Mouse (Mus musculus): ENCODE results near the gene Bmp7. TPM values are rescaled to one million over a fixed set of nuclear protein-coding genes. Genes with fewer than 3 reads are reported as not detected.

The Bmp7 gene
- polyA plus RNA-seq, 1 experiment from 2014 or later, result 16.9 TPM

- Histone ChIP-seq H3K9ac (no peak overlapping the region), H3K27ac (replicated peaks) (no peak overlapping the region), H3K4me2 (no peak overlapping the region), H3K36me3 (no peaks in the 10 kb centered on the region), H3K27me3 (peaks cover 8% of the 10 kb centered on the region), H3K4me3 (no peak overlapping the region), H3K4me1 (replicated peaks) (peaks cover 16% of the 10 kb centered on the region; the same call in 1 of the 2 replicates), H3K9me3 (no peaks in the 10 kb centered on the region)
- ATAC-seq (ENCODE audit: low read depth), result no peak
- 88% methylated on average over 5 of the region's 5 CpGs for WGBS
Measured at GRCm38 (mm10) chr2:172927643-172928042, 12.5 kb downstream of the Bmp7 start.

GRCm38 (mm10) chr2:172926311-172926710 is 13.8 kb downstream of the Bmp7 start:
- no peak overlapping the region for H3K4me3 ChIP-seq
- H3K9ac ChIP-seq, result no peak overlapping the region
- H3K36me3 ChIP-seq, result no peaks in the 10 kb centered on the region
- peaks cover 11% of the 10 kb centered on the region; the same call in 1 of the 2 replicates for H3K4me1 ChIP-seq (replicated peaks)
- peaks cover 8% of the 10 kb centered on the region for H3K27me3 ChIP-seq
- WGBS, result 76% methylated on average over 4 of the region's 4 CpGs
- H3K27ac ChIP-seq (replicated peaks), result no peak overlapping the region
- H3K4me2 ChIP-seq, result no peak overlapping the region
- no peaks in the 10 kb centered on the region for H3K9me3 ChIP-seq
- ATAC-seq (ENCODE audit: low read depth), result no peak

GRCm38 (mm10) chr2:172924961-172925360 is 15.2 kb downstream of the Bmp7 start:
- Histone ChIP-seq H3K9ac (no peak overlapping the region), H3K27me3 (no peaks in the 10 kb centered on the region; the same call in 1 of the 2 replicates), H3K27ac (replicated peaks) (no peak overlapping the region), H3K4me3 (no peak overlapping the region), H3K36me3 (no peaks in the 10 kb centered on the region), H3K4me1 (replicated peaks) (peaks cover 11% of the 10 kb centered on the region; the same call in 1 of the 2 replicates), H3K9me3 (no peaks in the 10 kb centered on the region), H3K4me2 (no peak overlapping the region)
- no peak for ATAC-seq (ENCODE audit: low read depth)
- WGBS, result 21% methylated on average over 6 of the region's 6 CpGs

GRCm38 (mm10) chr2:172923198-172923597 is 16.9 kb downstream of the Bmp7 start:
- Histone ChIP-seq H3K4me1 (replicated peaks) (peaks cover 9% of the 10 kb centered on the region; the same call in 1 of the 2 replicates), H3K27me3 (no peaks in the 10 kb centered on the region; the same call in 1 of the 2 replicates), H3K9me3 (no peaks in the 10 kb centered on the region), H3K4me3 (no peak overlapping the region), H3K9ac (no peak overlapping the region), H3K27ac (replicated peaks) (no peak overlapping the region), H3K4me2 (no peak overlapping the region), H3K36me3 (no peaks in the 10 kb centered on the region)
- 92% methylated on average over 7 of the region's 7 CpGs for WGBS
- ATAC-seq (ENCODE audit: low read depth), result no peak

GRCm38 (mm10) chr2:172922597-172922996 is 17.5 kb downstream of the Bmp7 start:
- Histone ChIP-seq H3K4me1 (replicated peaks) (peaks cover 9% of the 10 kb centered on the region; the same call in 1 of the 2 replicates), H3K9me3 (no peaks in the 10 kb centered on the region), H3K27me3 (no peaks in the 10 kb centered on the region; the same call in 1 of the 2 replicates), H3K4me3 (no peak overlapping the region), H3K9ac (no peak overlapping the region), H3K36me3 (no peaks in the 10 kb centered on the region), H3K27ac (replicated peaks) (no peak overlapping the region), H3K4me2 (no peak overlapping the region)
- WGBS, result 63% methylated on average over 5 of the region's 5 CpGs
- ATAC-seq (ENCODE audit: low read depth), result no peak

- Histone ChIP-seq H3K27ac (replicated peaks) (no peak overlapping the region), H3K27me3 (no peaks in the 10 kb centered on the region), H3K9me3 (no peaks in the 10 kb centered on the region), H3K4me1 (replicated peaks) (peaks cover 22% of the 10 kb centered on the region), H3K9ac (no peak overlapping the region), H3K4me3 (no peak overlapping the region), H3K4me2 (no peak overlapping the region), H3K36me3 (no peaks in the 10 kb centered on the region)
- ATAC-seq (ENCODE audit: low read depth), result no peak
- 86% methylated on average over 14 of the region's 14 CpGs for WGBS
Measured at GRCm38 (mm10) chr2:172914018-172914417, 26.1 kb downstream of the Bmp7 start.

GRCm38 (mm10) chr2:172911715-172912114 is 28.4 kb downstream of the Bmp7 start:
- H3K4me3 ChIP-seq, result no peak overlapping the region
- H3K27ac ChIP-seq (replicated peaks), result no peak overlapping the region
- H3K9me3 ChIP-seq, result no peaks in the 10 kb centered on the region
- no peak for ATAC-seq (ENCODE audit: low read depth)
- peaks cover 25% of the 10 kb centered on the region for H3K4me1 ChIP-seq (replicated peaks)
- no peak overlapping the region for H3K9ac ChIP-seq
- H3K4me2 ChIP-seq, result no peak overlapping the region
- 46% methylated on average over 5 of the region's 5 CpGs for WGBS
- no peaks in the 10 kb centered on the region for H3K27me3 ChIP-seq
- H3K36me3 ChIP-seq, result no peaks in the 10 kb centered on the region

GRCm38 (mm10) chr2:172911157-172911556 is 29.0 kb downstream of the Bmp7 start:
- no peaks in the 10 kb centered on the region for H3K9me3 ChIP-seq
- H3K27me3 ChIP-seq, result no peaks in the 10 kb centered on the region
- no peak overlapping the region for H3K4me2 ChIP-seq
- H3K27ac ChIP-seq (replicated peaks), result no peak overlapping the region
- H3K36me3 ChIP-seq, result no peaks in the 10 kb centered on the region
- WGBS, result 70% methylated on average over 6 of the region's 6 CpGs
- H3K4me3 ChIP-seq, result no peak overlapping the region
- ATAC-seq (ENCODE audit: low read depth), result no peak
- peaks cover 25% of the 10 kb centered on the region for H3K4me1 ChIP-seq (replicated peaks)
- no peak overlapping the region for H3K9ac ChIP-seq

- H3K27me3 ChIP-seq, result no peaks in the 10 kb centered on the region
- H3K4me1 ChIP-seq (replicated peaks), result peaks cover 25% of the 10 kb centered on the region
- no peaks in the 10 kb centered on the region for H3K9me3 ChIP-seq
- no peaks in the 10 kb centered on the region for H3K36me3 ChIP-seq
- no peak overlapping the region for H3K27ac ChIP-seq (replicated peaks)
- no peak for ATAC-seq (ENCODE audit: low read depth)
- H3K9ac ChIP-seq, result no peak overlapping the region
- H3K4me3 ChIP-seq, result no peak overlapping the region
- WGBS, result 33% methylated on average over 6 of the region's 6 CpGs
- no peak overlapping the region for H3K4me2 ChIP-seq
Measured at GRCm38 (mm10) chr2:172909463-172909862, 30.7 kb downstream of the Bmp7 start.

- Histone ChIP-seq H3K36me3 (no peaks in the 10 kb centered on the region), H3K4me2 (no peak overlapping the region), H3K9me3 (no peaks in the 10 kb centered on the region), H3K4me3 (no peak overlapping the region), H3K27me3 (no peaks in the 10 kb centered on the region), H3K27ac (replicated peaks) (no peak overlapping the region), H3K4me1 (replicated peaks) (peaks cover 18% of the 10 kb centered on the region), H3K9ac (no peak overlapping the region)
- no peak for ATAC-seq (ENCODE audit: low read depth)
- WGBS, result 81% methylated on average over 9 of the region's 9 CpGs
Measured at GRCm38 (mm10) chr2:172906146-172906545, 34.0 kb downstream of the Bmp7 start.

- H3K36me3 ChIP-seq, result no peaks in the 10 kb centered on the region
- H3K4me1 ChIP-seq (replicated peaks), result peaks cover 17% of the 10 kb centered on the region
- H3K27me3 ChIP-seq, result no peaks in the 10 kb centered on the region
- no peak overlapping the region for H3K27ac ChIP-seq (replicated peaks)
- H3K9ac ChIP-seq, result no peak overlapping the region
- 90% methylated on average over 5 of the region's 5 CpGs for WGBS
- H3K9me3 ChIP-seq, result no peaks in the 10 kb centered on the region
- no peak overlapping the region for H3K4me2 ChIP-seq
- ATAC-seq (ENCODE audit: low read depth), result no peak
- no peak overlapping the region for H3K4me3 ChIP-seq
Measured at GRCm38 (mm10) chr2:172905057-172905456, 35.1 kb downstream of the Bmp7 start.

- WGBS, result 84% methylated on average over 6 of the region's 6 CpGs
- Histone ChIP-seq H3K9me3 (no peaks in the 10 kb centered on the region), H3K9ac (no peak overlapping the region), H3K27ac (replicated peaks) (no peak overlapping the region), H3K4me1 (replicated peaks) (peaks cover 12% of the 10 kb centered on the region), H3K27me3 (no peaks in the 10 kb centered on the region), H3K4me3 (no peak overlapping the region), H3K4me2 (no peak overlapping the region), H3K36me3 (no peaks in the 10 kb centered on the region)
- ATAC-seq (ENCODE audit: low read depth), result no peak
Measured at GRCm38 (mm10) chr2:172904614-172905013, 35.5 kb downstream of the Bmp7 start.

GRCm38 (mm10) chr2:172903523-172903922 is 36.6 kb downstream of the Bmp7 start:
- H3K27ac ChIP-seq (replicated peaks), result no peak overlapping the region
- no peak for ATAC-seq (ENCODE audit: low read depth)
- H3K9ac ChIP-seq, result no peak overlapping the region
- H3K27me3 ChIP-seq, result no peaks in the 10 kb centered on the region
- no peak overlapping the region for H3K4me3 ChIP-seq
- no peaks in the 10 kb centered on the region for H3K36me3 ChIP-seq
- no peak overlapping the region for H3K4me2 ChIP-seq
- 0 out of 2 replicates have a peak, but pooled peaks cover 1% of the 10 kb centered on the region for H3K9me3 ChIP-seq
- 0 out of 2 replicates have a peak, but pooled peaks cover 4% of the 10 kb centered on the region for H3K4me1 ChIP-seq (replicated peaks)
- 84% methylated on average over 8 of the region's 8 CpGs for WGBS
